Mouse (Mus musculus) olfactory bulb, adult 2 months (tissue): ENCODE measurements around the gene Anks3.

Experiments used
- CTCF ChIP-seq: fragments of 200-500 bp; IDR thresholded peaks from 2 replicates; pipeline ENCODE4 v1.5.1; 2012; ENCODE audit warnings: low read depth, mild to moderate bottlenecking, low read length, moderate library complexity; ENCODE audit not compliant: insufficient read depth
- POLR2A ChIP-seq: fragments of 200-500 bp; IDR thresholded peaks from 2 replicates; pipeline ENCODE4 v1.6.1; 2012; ENCODE audit warnings: mild to moderate bottlenecking, low read depth, low read length, moderate library complexity; ENCODE audit not compliant: insufficient read depth

- no peak for TF ChIP-seq POLR2A
- TF ChIP-seq CTCF = no peak
These were observed 1.6 kb upstream of the Anks3 start for GRCm38 (mm10) chr16:4965392-4966129.
